Mouse (Mus musculus) neural tube, embryonic 13.5 days (tissue): ENCODE measurements around the gene Ttc7. TPM values are rescaled to one million over a fixed set of nuclear protein-coding genes. Genes with fewer than 3 reads are reported as not detected.

Experiments
- ATAC-seq: fragments of 200-750 bp; cut with Nextera tagmentation; 2 replicates; pipeline ENCODE4 v1.8.0; 2017; ENCODE audit warnings: low read depth, mild to moderate bottlenecking, moderate TSS enrichment, moderate library complexity
- H3K27ac ChIP-seq: fragments of 300-500 bp; sonication (generic); replicated peaks from 2 replicates; pipeline ENCODE4 v1.5.1; 2015; ENCODE audit warnings: moderate library complexity, mild to moderate bottlenecking, inconsistent platforms
- H3K27me3 ChIP-seq: fragments of 300-500 bp; sonication (generic); 2 replicates; pipeline ENCODE4 v1.6.1; 2015; ENCODE audit warnings: mild to moderate bottlenecking, inconsistent platforms
- H3K36me3 ChIP-seq: fragments of 300-500 bp; sonication (generic); 2 replicates; pipeline ENCODE4 v1.6.1; 2015; ENCODE audit warnings: mild to moderate bottlenecking, inconsistent platforms
- H3K4me1 ChIP-seq: fragments of 300-500 bp; sonication (generic); replicated peaks from 2 replicates; pipeline ENCODE4 v1.6.1; 2015; ENCODE audit warnings: inconsistent platforms
- H3K4me2 ChIP-seq: fragments of 300-500 bp; sonication (generic); 2 replicates; pipeline ENCODE4 v1.6.1; 2015; ENCODE audit warnings: inconsistent platforms, mild to moderate bottlenecking, moderate library complexity
- H3K4me3 ChIP-seq: fragments of 300-500 bp; sonication (generic); 2 replicates; pipeline ENCODE4 v1.5.1; 2015; ENCODE audit warnings: mild to moderate bottlenecking, inconsistent platforms
- H3K9ac ChIP-seq: fragments of 300-500 bp; sonication (generic); 2 replicates; pipeline ENCODE4 v1.6.1; 2015; ENCODE audit warnings: moderate library complexity, mild to moderate bottlenecking, inconsistent platforms
- H3K9me3 ChIP-seq: fragments of 300-500 bp; sonication (generic); 2 replicates; pipeline ENCODE4 v1.6.1; 2016; ENCODE audit warnings: inconsistent platforms
- WGBS: fragments of 180-500 bp; shearing (Covaris S2); methylation state at CpG from one replicate; pipeline ENCODE4 v1.1.7; 2015; 5-methylcytosine and 5-hydroxymethylcytosine counted together
- polyA plus RNA-seq: library from polyadenylated mRNA; unstranded; fragments of >200 nt; fragmentation: Nextera tagmentation; extraction: Ambion mirVana; gene quantifications from 2 replicates; pipeline ENCODE4 v1.2.1, GENCODE M21; 2015

Ttc7 gene
- 4.0 and 4.9 TPM in 2 replicates for polyA plus RNA-seq

DNA sequence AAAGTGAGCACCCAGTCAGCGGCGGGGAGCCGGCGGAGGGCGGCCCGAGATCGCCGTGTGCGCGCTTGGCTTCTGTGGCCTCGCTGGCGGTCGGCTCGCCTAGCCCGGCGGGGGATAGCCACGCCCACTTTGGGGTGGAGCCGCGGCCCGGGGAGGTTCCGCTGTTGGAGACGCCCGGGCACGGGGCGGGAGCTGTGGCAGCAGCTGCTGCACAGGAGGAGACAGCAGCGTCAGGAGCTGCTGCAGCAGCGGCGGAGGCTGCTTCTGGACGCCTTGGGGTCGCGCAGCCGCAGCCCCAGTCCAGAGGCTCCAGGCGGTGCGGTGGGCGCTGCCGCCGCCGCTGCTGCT lies at the start of gene Ttc7:
Gene Ttc7 (plus strand): TSS at position 181 of the 348 bp plus-strand sequence.
- peaks cover 36% of the 10 kb centered on the region for H3K4me1 ChIP-seq
- peaks cover 40% of the 10 kb centered on the region for H3K27me3 ChIP-seq
- peak within 1 kb of the TSS; percentile 69 for H3K4me3 ChIP-seq
- peak within 1 kb of the TSS; percentile 81 for H3K9ac ChIP-seq
- ATAC-seq, result peak; percentile 95
- H3K9me3 ChIP-seq, result no peaks in the 10 kb centered on the region
- 0% methylated on average over 17 of the region's 38 CpGs for WGBS
- peak within 1 kb of the TSS; percentile 94 for H3K4me2 ChIP-seq
- peak within 1 kb of the TSS; percentile 86 for H3K27ac ChIP-seq
- no peaks in the 10 kb centered on the region for H3K36me3 ChIP-seq

DNA sequence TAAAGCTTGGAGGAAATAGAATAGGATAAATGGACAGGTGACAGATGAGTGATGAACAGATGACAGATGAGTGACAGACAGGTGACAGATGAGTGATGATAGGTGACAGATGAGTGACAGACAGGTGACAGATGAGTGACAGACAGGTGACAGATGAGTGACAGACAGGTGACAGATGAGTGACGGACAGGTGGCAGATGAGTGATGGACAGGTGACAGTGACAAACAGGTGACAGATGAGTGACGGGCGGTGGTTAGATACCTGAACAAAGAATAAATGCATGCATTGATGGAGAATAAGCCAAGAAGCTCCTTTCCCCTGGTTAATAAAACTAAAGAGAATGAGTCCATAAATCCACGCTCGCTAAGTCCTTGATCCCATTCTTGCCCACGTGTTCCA lies 47.7 kb upstream of the Ttc7 start:
- Histone ChIP-seq H3K36me3 (no peaks in the 10 kb centered on the region), H3K9me3 (no peaks in the 10 kb centered on the region), H3K9ac (no peak overlapping the region), H3K4me3 (no peak overlapping the region), H3K4me1 (peaks cover 16% of the 10 kb centered on the region), H3K4me2 (no peak overlapping the region), H3K27me3 (no peaks in the 10 kb centered on the region), H3K27ac (no peak overlapping the region)
- 93% methylated on average over 6 of the region's 6 CpGs for WGBS
- ATAC-seq, result no peak

- Histone ChIP-seq H3K4me2 (no peak overlapping the region), H3K9ac (peak overlapping the region; percentile 12; the same call in 1 of the 2 replicates), H3K4me3 (no peak overlapping the region), H3K27me3 (no peaks in the 10 kb centered on the region), H3K36me3 (no peaks in the 10 kb centered on the region), H3K4me1 (peaks cover 16% of the 10 kb centered on the region), H3K9me3 (peaks cover 6% of the 10 kb centered on the region; the same call in 1 of the 2 replicates), H3K27ac (peak overlapping the region; percentile 56)
- peak; percentile 56 for ATAC-seq
- WGBS, result 46% methylated on average over 18 of the region's 18 CpGs
Measured at GRCm38 (mm10) chr17:87236725-87237650, 45.7 kb upstream of the Ttc7 start.

GRCm38 (mm10) chr17:87237826-87238225 lies 44.9 kb upstream of the Ttc7 start:
- Histone ChIP-seq H3K36me3 (no peaks in the 10 kb centered on the region), H3K4me1 (peaks cover 16% of the 10 kb centered on the region), H3K27ac (0 out of 2 replicates have a peak overlapping the region, but pooled peaks have one; percentile 56), H3K4me2 (no peak overlapping the region), H3K4me3 (no peak overlapping the region), H3K27me3 (no peaks in the 10 kb centered on the region), H3K9me3 (peaks cover 8% of the 10 kb centered on the region; the same call in 1 of the 2 replicates), H3K9ac (no peak overlapping the region)
- ATAC-seq, result no peak
- WGBS, result 86% methylated on average over 11 of the region's 11 CpGs

- Histone ChIP-seq H3K9ac (no peak overlapping the region), H3K4me3 (no peak overlapping the region), H3K9me3 (peaks cover 8% of the 10 kb centered on the region; the same call in 1 of the 2 replicates), H3K4me1 (0 out of 2 replicates have a peak, but pooled peaks cover 5% of the 10 kb centered on the region), H3K27ac (no peak overlapping the region), H3K27me3 (no peaks in the 10 kb centered on the region), H3K4me2 (no peak overlapping the region), H3K36me3 (no peaks in the 10 kb centered on the region)
- no peak for ATAC-seq
- WGBS, result 66% methylated on average over 9 of the region's 9 CpGs
Measured at GRCm38 (mm10) chr17:87246103-87246502, 36.6 kb upstream of the Ttc7 start.

DNA sequence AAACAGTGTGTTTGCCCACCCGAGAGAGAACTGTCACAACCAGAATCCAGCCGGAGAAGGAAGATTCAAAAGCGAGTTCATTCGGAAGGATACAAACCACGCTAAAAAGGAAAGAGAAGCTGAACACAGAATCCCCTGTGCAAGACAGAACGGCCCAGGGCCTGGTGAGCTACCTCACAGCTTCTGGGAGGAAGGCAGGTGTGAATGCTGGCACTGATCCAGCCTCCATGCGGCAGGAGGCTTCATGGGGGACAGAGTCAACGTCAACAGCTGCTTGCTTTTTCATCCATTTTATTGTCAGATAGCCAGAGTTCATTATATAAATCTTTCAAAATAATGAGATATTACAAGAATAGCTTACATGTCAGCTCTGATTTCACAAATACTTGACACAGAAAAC lies 28.3 kb upstream of the Ttc7 start:
- H3K27me3 ChIP-seq, result no peaks in the 10 kb centered on the region
- H3K4me2 ChIP-seq, result no peak overlapping the region
- H3K4me1 ChIP-seq, result no peaks in the 10 kb centered on the region
- ATAC-seq, result no peak
- H3K36me3 ChIP-seq, result peaks cover 62% of the 10 kb centered on the region
- no peaks in the 10 kb centered on the region for H3K9me3 ChIP-seq
- WGBS, result 76% methylated on average over 8 of the region's 8 CpGs
- H3K27ac ChIP-seq, result no peak overlapping the region
- H3K9ac ChIP-seq, result 0 out of 2 replicates have a peak overlapping the region, but pooled peaks have one; percentile 6
- H3K4me3 ChIP-seq, result no peak overlapping the region

GRCm38 (mm10) chr17:87255672-87256071 lies 27.0 kb upstream of the Ttc7 start:
- H3K27ac ChIP-seq, result no peak overlapping the region
- peaks cover 75% of the 10 kb centered on the region for H3K36me3 ChIP-seq
- H3K9me3 ChIP-seq, result peaks cover 8% of the 10 kb centered on the region; the same call in 1 of the 2 replicates
- ATAC-seq, result no peak
- no peak overlapping the region for H3K4me3 ChIP-seq
- H3K4me2 ChIP-seq, result no peak overlapping the region
- no peaks in the 10 kb centered on the region for H3K4me1 ChIP-seq
- 83% methylated on average over 16 of the region's 16 CpGs for WGBS
- no peaks in the 10 kb centered on the region for H3K27me3 ChIP-seq
- H3K9ac ChIP-seq, result no peak overlapping the region

GRCm38 (mm10) chr17:87263401-87263800 lies 19.3 kb upstream of the Ttc7 start:
- no peak overlapping the region for H3K4me2 ChIP-seq
- H3K9ac ChIP-seq, result no peak overlapping the region
- no peak for ATAC-seq
- WGBS, result 98% methylated on average over 6 of the region's 6 CpGs
- H3K27ac ChIP-seq, result no peak overlapping the region
- H3K4me1 ChIP-seq, result peaks cover 15% of the 10 kb centered on the region
- no peak overlapping the region for H3K4me3 ChIP-seq
- peaks cover 17% of the 10 kb centered on the region; the same call in 1 of the 2 replicates for H3K9me3 ChIP-seq
- H3K27me3 ChIP-seq, result 0 out of 2 replicates have a peak, but pooled peaks cover 3% of the 10 kb centered on the region
- H3K36me3 ChIP-seq, result peaks cover 47% of the 10 kb centered on the region

- peak overlapping the region; percentile 97 for H3K9ac ChIP-seq
- peak overlapping the region; percentile 92 for H3K4me3 ChIP-seq
- 92% methylated on average over 11 of the region's 11 CpGs for WGBS
Measured at GRCm38 (mm10) chr17:87264054-87264830, 18.4 kb upstream of the Ttc7 start.

DNA sequence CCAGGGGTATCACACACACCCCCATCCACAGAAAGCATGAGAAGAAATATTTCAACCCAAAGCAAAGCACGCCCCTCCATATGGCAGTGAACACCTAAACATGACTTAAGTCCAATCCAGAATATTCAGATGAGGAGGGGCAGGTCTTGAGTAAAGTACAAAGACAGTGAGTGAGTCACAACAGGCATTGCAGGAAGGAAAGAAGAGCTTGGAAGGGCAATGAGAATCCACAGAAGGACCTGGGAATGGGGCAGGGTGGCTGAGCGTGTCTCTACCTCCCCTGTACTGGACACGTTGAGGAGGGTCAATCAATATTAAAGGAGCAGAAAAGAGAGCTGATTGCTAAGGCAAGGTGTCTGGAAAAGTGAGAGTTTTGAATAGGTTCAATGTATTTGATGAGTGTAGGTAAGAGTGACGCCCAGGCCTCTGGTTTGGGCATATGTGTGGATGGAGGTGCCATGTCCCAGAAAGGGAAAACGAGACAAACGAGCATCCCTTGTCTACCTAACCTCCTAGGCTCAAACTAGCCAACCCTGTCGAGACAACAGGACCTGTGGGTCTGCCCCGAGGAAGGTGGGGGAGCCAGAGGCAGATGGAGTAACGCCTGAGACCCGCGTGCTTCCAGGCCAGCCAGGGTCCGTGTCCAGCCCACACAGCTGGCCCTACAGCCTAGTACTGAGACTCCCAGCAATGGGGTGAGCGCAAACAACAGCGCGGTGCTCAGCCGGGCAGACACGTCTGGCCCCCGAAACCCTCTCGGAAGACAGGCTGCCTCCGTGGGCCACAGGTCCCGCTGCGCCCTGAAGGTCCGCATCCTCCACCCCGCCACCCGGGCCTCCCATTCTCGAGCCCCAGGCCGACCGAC lies 17.5 kb upstream of the Ttc7 start:
- H3K27me3 ChIP-seq, result 0 out of 2 replicates have a peak, but pooled peaks cover 3% of the 10 kb centered on the region
- H3K36me3 ChIP-seq, result peaks cover 34% of the 10 kb centered on the region
- H3K4me2 ChIP-seq, result peak overlapping the region; percentile 81
- peak; percentile 76 for ATAC-seq
- WGBS, result 7% methylated on average over 28 of the region's 28 CpGs
- peaks cover 14% of the 10 kb centered on the region; the same call in 1 of the 2 replicates for H3K9me3 ChIP-seq
- H3K27ac ChIP-seq, result peak overlapping the region; percentile 83
- H3K9ac ChIP-seq, result peak overlapping the region; percentile 97
- H3K4me1 ChIP-seq, result peaks cover 25% of the 10 kb centered on the region
- peak overlapping the region; percentile 92 for H3K4me3 ChIP-seq

More at GRCm38 (mm10) chr17:87264054-87264830, 18.4 kb upstream of the Ttc7 start:
- peaks cover 17% of the 10 kb centered on the region; the same call in 1 of the 2 replicates for H3K9me3 ChIP-seq
- peaks cover 43% of the 10 kb centered on the region for H3K36me3 ChIP-seq
- peak overlapping the region; percentile 81 for H3K4me2 ChIP-seq
- H3K27me3 ChIP-seq, result 0 out of 2 replicates have a peak, but pooled peaks cover 3% of the 10 kb centered on the region
- H3K4me1 ChIP-seq, result peaks cover 19% of the 10 kb centered on the region
- H3K27ac ChIP-seq, result no peak overlapping the region
- ATAC-seq, result no peak

DNA sequence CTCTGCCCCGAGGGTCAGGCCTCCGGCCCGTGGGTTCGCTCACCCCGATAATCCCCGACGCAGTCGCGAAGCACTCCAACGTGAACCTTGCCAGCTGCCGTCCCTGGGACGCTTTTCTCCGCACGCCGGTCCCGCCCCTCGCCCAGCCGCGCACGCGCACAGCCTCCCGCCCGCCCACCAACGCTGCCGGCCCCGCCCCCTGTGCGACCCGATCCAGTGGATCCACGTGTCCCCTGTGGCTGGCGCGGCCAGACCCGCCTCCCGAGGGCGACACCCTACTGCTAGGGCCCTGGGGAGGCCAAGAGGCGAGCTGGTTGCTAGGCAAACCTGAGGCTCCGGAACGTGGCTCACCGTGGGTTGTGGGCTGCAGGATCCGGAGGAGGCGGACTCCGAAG lies 16.9 kb upstream of the Ttc7 start, which contains the start of gene Mcfd2:
Gene Mcfd2 (minus strand): TSS at position 144 of the 395 bp plus-strand sequence.
- Histone ChIP-seq H3K4me1 (peaks cover 25% of the 10 kb centered on the region), H3K36me3 (peaks cover 28% of the 10 kb centered on the region), H3K27me3 (0 out of 2 replicates have a peak, but pooled peaks cover 3% of the 10 kb centered on the region), H3K9ac (peak within 1 kb of the TSS; percentile 97), H3K27ac (peak within 1 kb of the TSS; percentile 83), H3K4me3 (peak within 1 kb of the TSS; percentile 92), H3K4me2 (peak within 1 kb of the TSS; percentile 81), H3K9me3 (peaks cover 8% of the 10 kb centered on the region; the same call in 1 of the 2 replicates)
- WGBS, result under 1% methylated on average over 40 of the region's 41 CpGs
- ATAC-seq, result peak; percentile 88
